Mouse (Mus musculus): Measurements from ENCODE around the gene Sfrp5. TPM values are rescaled to one million over a fixed set of nuclear protein-coding genes. Genes with fewer than 3 reads are reported as not detected.
A peak's percentile ranks its signal among the peaks of the same experiment; 100 is the strongest.

Sfrp5 gene
- polyA plus RNA-seq, 1 experiment from 2014 or later, result 14.0 TPM

DNA sequence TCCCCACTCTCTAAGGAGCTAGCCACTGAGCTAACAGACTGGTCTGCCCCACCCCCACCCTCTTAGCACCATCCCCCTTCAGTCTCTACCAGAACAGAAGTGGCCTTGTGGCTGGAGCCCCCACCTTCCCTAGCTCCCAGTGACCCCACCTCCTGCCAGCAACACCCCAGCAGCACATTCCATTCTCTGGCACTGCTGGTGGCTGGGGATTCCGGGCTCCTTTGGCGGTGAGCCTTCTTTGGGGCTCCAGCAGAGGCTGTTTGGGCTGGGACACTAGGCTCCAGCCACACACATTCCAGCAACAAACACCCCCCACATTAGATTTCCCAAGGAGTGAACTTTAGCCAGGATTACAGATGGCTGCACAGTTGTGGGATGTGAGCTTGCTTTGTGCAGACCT is 8.7 kb downstream of the Sfrp5 start:
- 0 out of 2 replicates have a peak, but pooled peaks cover 4% of the 10 kb centered on the region for H3K27me3 ChIP-seq (replicated peaks)
- H3K4me2 ChIP-seq (replicated peaks), result no peak overlapping the region
- ATAC-seq, result no peak
- WGBS, result 71% methylated on average over 2 of the region's 2 CpGs
- H3K9me3 ChIP-seq, result no peaks in the 10 kb centered on the region
- no peak overlapping the region for H3K27ac ChIP-seq
- H3K9ac ChIP-seq, result no peak overlapping the region
- peaks cover 17% of the 10 kb centered on the region for H3K36me3 ChIP-seq
- H3K4me1 ChIP-seq (replicated peaks), result peaks cover 4% of the 10 kb centered on the region
- H3K4me3 ChIP-seq (replicated peaks), result no peak overlapping the region

DNA sequence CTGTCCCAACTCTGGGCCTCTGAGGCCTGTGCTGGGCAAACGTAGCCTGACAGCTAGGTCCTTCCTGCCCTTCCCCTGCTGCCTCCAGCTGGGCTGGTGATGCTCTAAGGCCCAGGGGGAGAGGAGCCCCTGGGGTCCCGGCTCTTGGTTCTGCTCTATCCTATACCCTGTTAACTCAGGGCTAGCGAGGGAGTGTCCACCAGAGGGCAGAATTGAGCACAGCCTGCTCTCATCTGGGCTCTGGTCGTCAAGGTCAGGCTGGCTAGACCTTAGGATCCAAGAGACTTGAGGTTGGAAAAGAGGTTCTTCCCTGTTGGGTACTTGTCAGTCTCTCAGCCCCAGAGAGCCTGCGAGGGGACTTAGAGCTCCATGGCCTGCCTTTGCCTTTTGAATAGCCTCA is 11.6 kb downstream of the Sfrp5 start:
- peaks cover 22% of the 10 kb centered on the region for H3K36me3 ChIP-seq
- H3K9me3 ChIP-seq, result no peaks in the 10 kb centered on the region
- H3K4me3 ChIP-seq (replicated peaks), result no peak overlapping the region
- peak; percentile 68; the same call in 1 of the 2 replicates for ATAC-seq
- no peak overlapping the region for H3K27ac ChIP-seq
- H3K9ac ChIP-seq, result no peak overlapping the region
- H3K27me3 ChIP-seq (replicated peaks), result no peaks in the 10 kb centered on the region
- no peak overlapping the region for H3K4me2 ChIP-seq (replicated peaks)
- WGBS, result 23% methylated on average over 5 of the region's 5 CpGs
- no peaks in the 10 kb centered on the region for H3K4me1 ChIP-seq (replicated peaks)

DNA sequence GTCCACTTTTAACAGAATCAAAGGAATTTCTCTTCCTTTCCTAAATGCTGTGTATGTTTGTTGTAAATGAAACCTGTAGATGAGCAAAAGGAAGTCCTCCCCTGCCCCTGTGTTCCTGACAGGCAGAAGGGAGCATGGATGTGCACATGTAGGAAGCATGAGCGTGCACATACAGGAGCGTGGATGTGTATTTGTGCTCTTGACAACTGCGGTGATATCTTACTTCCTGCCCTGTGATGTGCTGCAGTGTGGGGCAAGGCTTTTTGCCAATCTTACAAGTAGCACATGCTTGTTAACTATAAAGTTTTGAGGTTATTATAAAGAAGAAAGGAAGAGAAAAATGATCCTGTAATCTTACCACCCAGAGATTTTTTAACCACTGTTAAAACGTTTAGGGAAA is 12.3 kb downstream of the Sfrp5 start:
- H3K36me3 ChIP-seq, result peaks cover 24% of the 10 kb centered on the region
- ATAC-seq, result no peak
- WGBS, result 70% methylated on average over 4 of the region's 4 CpGs

DNA sequence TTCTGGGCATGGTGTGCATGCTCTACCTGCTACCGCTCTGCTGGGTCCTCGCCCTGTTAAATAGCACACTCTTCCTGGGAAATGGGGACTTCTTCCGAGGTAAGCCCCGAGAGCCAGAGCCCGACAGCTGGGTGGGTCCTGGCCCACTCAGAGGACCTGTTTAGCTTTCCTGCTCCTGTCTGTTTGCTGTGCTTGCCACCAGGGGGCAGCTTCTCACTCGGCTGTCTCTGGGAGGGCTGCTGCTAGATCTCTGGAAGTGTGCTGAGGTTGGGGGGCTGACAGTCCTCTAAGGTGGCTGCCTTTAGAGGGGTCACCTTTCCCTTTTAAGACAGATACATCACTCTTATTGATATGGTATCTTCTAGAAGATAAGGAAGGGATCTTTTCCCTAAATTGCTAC is 19.4 kb downstream of the Sfrp5 start:
- H3K36me3 ChIP-seq, result peaks cover 30% of the 10 kb centered on the region
- WGBS, result 65% methylated on average over 6 of the region's 6 CpGs

More for the DNA sequence above, 12.3 kb downstream of the Sfrp5 start:
- no peaks in the 10 kb centered on the region for H3K9me3 ChIP-seq
- H3K4me1 ChIP-seq (replicated peaks), result no peaks in the 10 kb centered on the region
- H3K4me2 ChIP-seq (replicated peaks), result no peak overlapping the region
- no peak overlapping the region for H3K4me3 ChIP-seq (replicated peaks)
- H3K27me3 ChIP-seq (replicated peaks), result no peaks in the 10 kb centered on the region
- no peak overlapping the region for H3K27ac ChIP-seq
- no peak overlapping the region for H3K9ac ChIP-seq

DNA sequence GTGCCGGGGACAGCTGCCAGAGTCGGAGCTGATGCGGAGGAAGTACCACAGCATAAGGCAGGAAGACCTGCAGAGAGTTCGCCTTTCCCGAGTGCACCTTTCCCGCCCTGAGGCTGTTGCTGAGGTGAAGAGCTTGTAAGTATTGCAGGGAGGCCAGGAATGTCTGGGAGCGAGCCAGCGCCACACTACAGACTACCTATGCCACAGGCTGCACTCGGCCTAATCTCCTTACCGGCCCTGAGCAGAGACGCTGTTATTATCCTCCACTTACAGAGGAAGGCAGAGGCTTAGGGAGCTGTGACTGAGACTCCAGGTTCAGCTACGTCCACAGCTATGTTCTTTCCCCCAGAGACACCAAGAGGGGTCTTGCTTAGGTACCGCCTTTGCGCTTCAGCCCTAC is 22.7 kb downstream of the Sfrp5 start:
- no peak overlapping the region for H3K4me3 ChIP-seq (replicated peaks)
- H3K4me2 ChIP-seq (replicated peaks), result no peak overlapping the region
- no peak for ATAC-seq
- H3K27ac ChIP-seq, result no peak overlapping the region
- H3K9ac ChIP-seq, result no peak overlapping the region
- 92% methylated on average over 14 of the region's 14 CpGs for WGBS
- no peaks in the 10 kb centered on the region for H3K9me3 ChIP-seq
- H3K4me1 ChIP-seq (replicated peaks), result no peaks in the 10 kb centered on the region
- H3K27me3 ChIP-seq (replicated peaks), result no peaks in the 10 kb centered on the region
- H3K36me3 ChIP-seq, result peaks cover 23% of the 10 kb centered on the region

More for the DNA sequence above, 19.4 kb downstream of the Sfrp5 start:
- Histone ChIP-seq H3K4me1 (replicated peaks) (no peaks in the 10 kb centered on the region), H3K4me3 (replicated peaks) (no peak overlapping the region), H3K27ac (no peak overlapping the region), H3K9ac (no peak overlapping the region), H3K9me3 (no peaks in the 10 kb centered on the region), H3K4me2 (replicated peaks) (no peak overlapping the region), H3K27me3 (replicated peaks) (no peaks in the 10 kb centered on the region)
- ATAC-seq, result no peak

DNA sequence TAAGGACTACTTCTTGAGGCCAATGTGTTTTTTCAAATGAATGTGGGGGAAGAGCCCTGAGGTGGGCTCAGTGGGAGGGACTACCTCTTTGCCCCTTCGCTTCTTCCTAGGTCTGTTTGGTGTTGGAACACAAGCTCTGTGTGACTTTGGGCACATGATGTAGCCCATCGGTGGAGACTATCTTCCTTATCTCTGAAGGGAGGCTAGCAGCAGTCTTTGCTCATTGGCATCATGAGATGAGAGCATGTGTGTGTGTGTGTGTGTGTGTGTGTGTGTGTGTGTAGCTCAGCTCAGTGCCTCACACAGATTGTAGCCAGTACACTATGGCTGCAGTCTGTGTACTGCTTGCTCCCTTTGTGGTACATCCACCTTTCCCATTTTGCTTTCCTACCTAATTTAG is 24.6 kb downstream of the Sfrp5 start:
- Histone ChIP-seq H3K9ac (no peak overlapping the region), H3K4me2 (replicated peaks) (no peak overlapping the region), H3K27me3 (replicated peaks) (no peaks in the 10 kb centered on the region), H3K4me3 (replicated peaks) (no peak overlapping the region), H3K27ac (no peak overlapping the region), H3K36me3 (0 out of 2 replicates have a peak, but pooled peaks cover 10% of the 10 kb centered on the region), H3K4me1 (replicated peaks) (no peaks in the 10 kb centered on the region), H3K9me3 (no peaks in the 10 kb centered on the region)
- no peak for ATAC-seq
- 83% methylated on average over 2 of the region's 2 CpGs for WGBS

DNA sequence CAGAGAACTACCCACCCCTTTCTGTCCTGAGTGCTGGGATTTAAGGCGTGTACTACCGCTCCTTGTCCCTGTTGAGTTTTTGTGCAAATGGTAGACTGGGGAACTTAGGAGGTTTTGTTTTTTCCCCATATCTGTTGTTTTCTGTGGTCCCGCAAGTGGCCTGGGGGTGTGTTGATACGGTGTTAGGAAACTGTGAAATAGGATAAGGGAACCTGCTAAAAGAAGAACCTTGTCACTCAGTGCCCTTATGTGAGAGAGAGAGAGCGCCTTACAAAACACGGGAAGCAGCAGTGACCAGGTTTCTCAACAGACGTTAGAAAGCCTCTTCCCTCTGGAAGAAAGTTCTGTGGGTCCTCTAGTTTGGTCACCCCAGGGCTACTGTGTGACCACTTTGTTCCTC is 25.2 kb downstream of the Sfrp5 start:
- Histone ChIP-seq H3K4me3 (replicated peaks) (no peak overlapping the region), H3K4me1 (replicated peaks) (0 out of 2 replicates have a peak, but pooled peaks cover 2% of the 10 kb centered on the region), H3K9ac (no peak overlapping the region), H3K27ac (no peak overlapping the region), H3K9me3 (no peaks in the 10 kb centered on the region), H3K36me3 (0 out of 2 replicates have a peak, but pooled peaks cover 10% of the 10 kb centered on the region), H3K4me2 (replicated peaks) (no peak overlapping the region), H3K27me3 (replicated peaks) (no peaks in the 10 kb centered on the region)
- 85% methylated on average over 7 of the region's 7 CpGs for WGBS
- ATAC-seq, result no peak

DNA sequence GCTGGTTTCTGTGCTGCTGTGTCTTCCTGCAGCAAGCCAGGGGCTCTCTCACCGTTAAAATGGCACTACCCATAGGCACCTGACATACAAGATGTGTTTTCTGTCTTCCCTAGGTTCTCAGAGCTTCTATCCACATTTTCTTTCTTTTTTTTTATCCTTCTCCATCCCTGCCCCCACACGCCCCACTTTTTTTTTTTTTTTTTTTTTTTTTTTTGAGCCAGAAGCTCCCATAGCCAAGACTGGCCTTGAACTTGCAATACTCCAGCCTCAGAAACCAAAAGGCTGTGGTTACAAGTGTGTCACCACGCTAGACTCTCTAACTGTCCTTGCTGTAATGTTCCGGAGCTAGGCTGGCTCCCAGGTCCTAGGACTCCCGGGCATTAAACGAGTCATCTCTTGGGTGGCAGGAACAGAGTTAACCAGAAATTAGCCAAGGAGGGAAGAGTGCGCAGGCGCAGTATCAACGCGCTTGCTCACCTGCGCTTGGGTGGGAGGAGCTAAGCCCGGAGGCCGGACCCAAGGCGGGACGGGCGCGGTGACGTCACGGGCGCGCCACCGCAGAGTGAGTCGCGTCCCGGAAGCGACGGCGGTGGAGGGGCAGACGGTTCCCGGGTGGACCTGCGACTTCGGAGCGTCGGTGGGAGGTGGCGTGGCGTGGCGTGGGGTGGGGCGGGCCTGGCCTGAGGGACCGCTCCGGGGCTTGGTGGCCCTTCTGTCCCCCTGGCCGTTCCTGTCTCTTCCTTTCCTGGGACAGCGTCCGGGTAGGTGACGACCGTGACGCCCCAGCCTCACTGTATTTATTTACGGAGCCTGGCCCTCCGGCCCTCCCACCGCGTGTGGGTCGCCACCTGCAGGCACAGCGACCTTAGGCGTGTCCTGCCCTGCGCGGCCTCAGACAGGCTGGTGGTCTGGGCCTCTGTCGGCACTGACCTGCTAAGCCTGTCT is 31.8 kb downstream of the Sfrp5 start:
- Histone ChIP-seq H3K4me3 (replicated peaks) (peak overlapping the region; percentile 82), H3K27me3 (replicated peaks) (peaks cover 5% of the 10 kb centered on the region; the same call in 1 of the 2 replicates), H3K4me2 (replicated peaks) (peak overlapping the region; percentile 89), H3K27ac (peak overlapping the region; percentile 57), H3K9me3 (no peaks in the 10 kb centered on the region), H3K4me1 (replicated peaks) (peaks cover 22% of the 10 kb centered on the region), H3K36me3 (no peaks in the 10 kb centered on the region), H3K9ac (peak overlapping the region; percentile 83)
- 2% methylated on average over 55 of the region's 56 CpGs for WGBS
- ATAC-seq, result peak; percentile 92

DNA sequence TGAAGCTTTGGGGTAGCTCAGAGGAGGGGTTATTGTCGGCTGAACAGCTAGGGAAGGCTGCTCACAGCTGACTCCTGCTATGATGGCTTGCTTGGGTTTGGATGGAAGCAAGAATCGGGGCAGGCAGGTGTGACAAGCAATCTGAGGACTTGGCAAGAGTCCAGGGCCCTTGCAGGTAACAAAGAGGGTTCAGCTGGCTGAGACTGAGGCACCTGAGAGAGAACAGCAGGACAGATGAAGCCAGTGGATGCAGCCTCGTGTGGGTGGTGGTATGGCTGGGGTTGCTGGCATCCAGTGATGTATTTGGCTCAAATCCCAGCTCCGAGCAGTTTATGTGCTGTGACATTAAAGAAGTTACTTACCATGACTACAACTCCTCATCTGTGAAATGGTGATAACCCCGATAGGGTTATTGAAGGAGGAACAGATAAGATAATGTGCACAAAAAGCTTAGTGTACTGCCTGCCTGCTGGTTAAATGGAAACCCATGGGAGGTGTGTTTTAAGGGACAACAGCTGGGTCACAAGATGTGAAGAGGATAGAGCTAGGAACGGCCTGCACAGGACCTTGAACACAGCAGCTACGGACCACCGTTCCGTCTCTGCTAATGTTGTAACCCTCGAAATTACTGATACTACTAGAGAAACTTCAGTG is 32.6 kb downstream of the Sfrp5 start:
- Histone ChIP-seq H3K4me3 (replicated peaks) (no peak overlapping the region), H3K4me1 (replicated peaks) (peaks cover 22% of the 10 kb centered on the region), H3K9ac (peak overlapping the region; percentile 83; the same call in 1 of the 2 replicates), H3K27me3 (replicated peaks) (peaks cover 5% of the 10 kb centered on the region; the same call in 1 of the 2 replicates), H3K4me2 (replicated peaks) (peak overlapping the region; percentile 89), H3K36me3 (no peaks in the 10 kb centered on the region), H3K27ac (no peak overlapping the region), H3K9me3 (no peaks in the 10 kb centered on the region)
- 46% methylated on average over 10 of the region's 10 CpGs for WGBS
- ATAC-seq, result no peak

DNA sequence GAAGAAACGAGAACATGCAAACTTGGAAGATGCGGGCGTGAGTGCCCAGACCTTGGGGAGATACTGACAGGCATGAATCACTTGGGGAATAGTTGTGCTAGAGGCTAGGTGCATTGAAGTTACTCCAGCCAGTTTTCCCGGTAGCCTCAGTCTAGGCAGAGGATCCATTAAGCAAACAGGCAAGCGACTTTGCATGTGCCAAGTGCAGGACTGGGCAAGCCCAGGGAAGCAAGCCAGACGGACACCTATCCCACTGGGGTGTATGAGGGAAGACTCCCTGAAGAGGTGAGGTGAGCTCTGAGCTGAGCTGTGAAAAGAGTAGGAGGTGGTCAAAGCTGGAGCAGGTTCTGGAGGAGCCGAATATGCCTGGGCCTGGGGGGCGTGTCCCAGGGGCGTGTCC is 34.6 kb downstream of the Sfrp5 start:
- no peak overlapping the region for H3K4me3 ChIP-seq (replicated peaks)
- WGBS, result 62% methylated on average over 9 of the region's 9 CpGs
- H3K27ac ChIP-seq, result no peak overlapping the region
- no peak for ATAC-seq
- peaks cover 22% of the 10 kb centered on the region for H3K4me1 ChIP-seq (replicated peaks)
- H3K9ac ChIP-seq, result no peak overlapping the region
- H3K27me3 ChIP-seq (replicated peaks), result peaks cover 5% of the 10 kb centered on the region; the same call in 1 of the 2 replicates
- H3K9me3 ChIP-seq, result no peaks in the 10 kb centered on the region
- H3K4me2 ChIP-seq (replicated peaks), result no peak overlapping the region
- no peaks in the 10 kb centered on the region for H3K36me3 ChIP-seq

DNA sequence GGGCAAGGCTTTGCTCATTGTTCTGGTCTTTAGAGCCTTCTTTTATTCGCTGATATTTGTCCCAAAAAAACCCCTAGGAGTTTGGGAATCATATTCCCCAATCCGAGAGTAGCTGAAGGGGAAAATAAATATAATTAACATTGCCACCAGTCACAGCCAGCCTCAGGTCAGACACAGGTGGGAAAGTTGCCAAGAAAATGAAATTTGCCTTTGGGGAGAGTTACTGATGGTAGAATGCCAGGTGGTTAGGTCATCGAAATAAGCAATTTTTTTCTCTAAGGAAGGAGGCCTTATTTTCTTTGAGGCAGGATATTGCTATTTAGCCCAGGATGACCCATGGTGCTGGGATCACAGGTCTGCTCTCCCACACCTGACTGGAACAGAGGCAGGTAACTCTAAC is 35.3 kb downstream of the Sfrp5 start:
- Histone ChIP-seq H3K4me1 (replicated peaks) (peaks cover 20% of the 10 kb centered on the region), H3K4me3 (replicated peaks) (no peak overlapping the region), H3K36me3 (no peaks in the 10 kb centered on the region), H3K4me2 (replicated peaks) (no peak overlapping the region), H3K27me3 (replicated peaks) (peaks cover 5% of the 10 kb centered on the region; the same call in 1 of the 2 replicates), H3K9ac (no peak overlapping the region), H3K9me3 (no peaks in the 10 kb centered on the region), H3K27ac (no peak overlapping the region)
- ATAC-seq, result no peak
- WGBS, result 49% methylated on average over 3 of the region's 3 CpGs

DNA sequence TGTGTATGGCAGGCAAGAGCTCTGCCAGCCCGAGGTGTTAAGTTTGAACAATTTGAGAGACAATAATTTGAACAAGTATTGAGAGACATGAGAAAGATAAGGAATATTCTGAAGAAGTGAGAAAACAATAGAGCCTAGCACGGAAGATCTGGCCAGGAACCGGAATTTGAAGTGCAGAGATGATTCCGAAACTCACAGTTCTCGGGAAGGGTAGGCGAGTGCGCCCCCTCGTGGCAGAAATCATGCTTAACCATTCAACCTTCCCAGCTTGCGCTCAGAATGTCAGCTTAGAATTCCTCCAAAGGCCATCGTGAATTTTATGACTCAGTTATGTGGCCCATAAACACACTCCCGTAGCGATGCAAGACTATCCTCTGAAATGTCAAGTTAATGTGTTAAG is 35.9 kb downstream of the Sfrp5 start:
- no peaks in the 10 kb centered on the region for H3K36me3 ChIP-seq
- 3% methylated on average over 12 of the region's 12 CpGs for WGBS
- H3K4me1 ChIP-seq (replicated peaks), result peaks cover 13% of the 10 kb centered on the region
- ATAC-seq, result 0 out of 2 replicates have a peak, but pooled peaks have one; percentile 7
- no peak overlapping the region for H3K27ac ChIP-seq
- H3K9ac ChIP-seq, result no peak overlapping the region
- H3K4me2 ChIP-seq (replicated peaks), result peak overlapping the region; percentile 41
- peak overlapping the region; percentile 5 for H3K4me3 ChIP-seq (replicated peaks)
- H3K9me3 ChIP-seq, result no peaks in the 10 kb centered on the region
- H3K27me3 ChIP-seq (replicated peaks), result peaks cover 5% of the 10 kb centered on the region; the same call in 1 of the 2 replicates
